Mouse (Mus musculus) brain, embryonic 14.5 days (tissue): ENCODE data around the gene Rpn2.

Source experiments
- CTCF ChIP-seq: fragments of 200-500 bp; IDR thresholded peaks from 2 replicates; pipeline ENCODE4 v1.5.1; 2012; ENCODE audit warnings: inconsistent platforms, mild to moderate bottlenecking, moderate library complexity, borderline replicate concordance; ENCODE audit not compliant: insufficient read depth, insufficient read length; ENCODE audit errors: extremely low read depth
- POLR2A ChIP-seq: fragments of 200-500 bp; IDR thresholded peaks from 2 replicates; pipeline ENCODE4 v1.6.1; 2012; ENCODE audit warnings: mild to moderate bottlenecking, inconsistent platforms, borderline replicate concordance; ENCODE audit not compliant: poor library complexity, insufficient read depth, insufficient read length, severe bottlenecking; ENCODE audit errors: extremely low read depth

DNA sequence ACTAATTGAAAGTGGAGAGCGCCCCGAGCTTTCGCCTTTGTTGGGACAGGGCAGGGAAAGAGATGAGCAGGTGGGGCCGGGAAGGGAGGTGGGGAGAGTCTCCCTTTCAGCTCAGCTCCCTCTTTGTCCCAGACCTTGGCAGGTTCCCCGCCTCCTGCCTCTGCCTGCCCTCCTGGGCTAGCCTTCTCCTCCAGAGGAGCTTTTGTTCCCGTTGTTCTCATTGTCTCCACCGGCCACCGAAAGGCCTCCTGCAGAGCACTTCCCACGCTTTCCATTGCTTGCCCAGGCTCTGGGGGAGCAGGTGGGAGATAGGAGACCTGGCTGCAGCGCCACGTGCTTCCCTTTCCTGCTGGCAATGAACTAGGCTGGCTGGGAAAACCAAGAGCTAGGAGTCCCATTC, 49.8 kb downstream of the Rpn2 start:
- TF ChIP-seq POLR2A (no peak), CTCF (no peak)
